Mouse (Mus musculus) hindbrain, embryonic 15.5 days (tissue): ENCODE data around the gene Nav2. TPM values are rescaled to one million over a fixed set of nuclear protein-coding genes. Genes with fewer than 3 reads are reported as not detected.

Experiments
- ATAC-seq: fragments of 200-750 bp; cut with Nextera tagmentation; 2 replicates; pipeline ENCODE4 v1.8.0; 2017; ENCODE audit warnings: low read depth, moderate number of reproducible peaks, moderate TSS enrichment; ENCODE audit not compliant: low FRiP score
- H3K27ac ChIP-seq: fragments of 300-500 bp; sonication (generic); replicated peaks from 2 replicates; pipeline ENCODE4 v1.5.1; 2015; ENCODE audit warnings: mild to moderate bottlenecking, inconsistent platforms
- H3K27me3 ChIP-seq: fragments of 300-500 bp; sonication (generic); 2 replicates; pipeline ENCODE4 v1.6.1; 2015; ENCODE audit warnings: control low read depth, inconsistent platforms
- H3K36me3 ChIP-seq: fragments of 300-500 bp; sonication (generic); 2 replicates; pipeline ENCODE4 v1.6.1; 2015; ENCODE audit warnings: control low read depth, inconsistent platforms
- H3K4me1 ChIP-seq: fragments of 300-500 bp; sonication (generic); replicated peaks from 2 replicates; pipeline ENCODE4 v1.6.1; 2015; ENCODE audit warnings: control low read depth, inconsistent platforms
- H3K4me2 ChIP-seq: fragments of 300-500 bp; sonication (generic); 2 replicates; pipeline ENCODE4 v1.6.1; 2015; ENCODE audit warnings: moderate library complexity, mild to moderate bottlenecking, inconsistent platforms
- H3K4me3 ChIP-seq: fragments of 300-500 bp; sonication (generic); 2 replicates; pipeline ENCODE4 v1.5.1; 2015; ENCODE audit warnings: mild to moderate bottlenecking, inconsistent platforms
- H3K9ac ChIP-seq: fragments of 300-500 bp; sonication (generic); 2 replicates; pipeline ENCODE4 v1.6.1; 2015; ENCODE audit warnings: inconsistent platforms
- H3K9me3 ChIP-seq: fragments of 300-500 bp; sonication (generic); 2 replicates; pipeline ENCODE4 v1.6.1; 2016; ENCODE audit warnings: control low read depth, inconsistent platforms
- WGBS: fragments of 180-500 bp; shearing (Covaris S2); methylation state at CpG from one replicate; pipeline ENCODE4 v1.1.7; 2015; 5-methylcytosine and 5-hydroxymethylcytosine counted together
- polyA plus RNA-seq: library from polyadenylated mRNA; unstranded; fragments of >200 nt; fragmentation: Nextera tagmentation; extraction: Ambion mirVana; gene quantifications from 2 replicates; pipeline ENCODE4 v1.2.1, GENCODE M21; 2015

Nav2 gene
- polyA plus RNA-seq, 1 experiment from 2014 or later: 24.7 TPM

GRCm38 (mm10) chr7:48877786-48878390, 30.6 kb upstream of the Nav2 start:
- Histone ChIP-seq H3K9me3 (no peaks in the 10 kb centered on the region), H3K36me3 (no peaks in the 10 kb centered on the region), H3K4me1 (peaks cover 16% of the 10 kb centered on the region), H3K9ac (no peak overlapping the region), H3K4me3 (no peak overlapping the region), H3K27ac (no peak overlapping the region), H3K4me2 (no peak overlapping the region), H3K27me3 (peaks cover 13% of the 10 kb centered on the region)
- 79% methylated on average over 15 of the region's 15 CpGs for WGBS
- ATAC-seq: no peak

DNA sequence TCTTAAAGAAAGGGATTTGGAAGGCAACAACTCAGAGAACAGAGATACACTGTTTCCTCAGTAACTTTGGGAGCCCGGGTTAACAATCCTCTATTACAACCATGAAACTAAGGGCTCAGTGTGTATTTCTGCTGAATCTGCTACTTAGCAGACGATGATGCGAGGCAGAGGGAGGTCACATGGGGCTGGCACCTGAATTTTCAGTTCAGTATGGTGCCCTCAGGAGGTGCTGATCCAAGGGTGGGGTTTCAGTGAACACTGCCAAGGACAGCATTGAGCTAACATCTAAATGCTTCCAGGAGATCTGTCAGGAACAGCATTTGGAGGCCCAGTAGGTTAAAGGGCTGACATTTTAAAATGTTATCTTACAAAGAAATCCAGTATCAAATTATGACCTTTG, 28.9 kb upstream of the Nav2 start:
- no peak for ATAC-seq
- Histone ChIP-seq H3K9me3 (no peaks in the 10 kb centered on the region), H3K36me3 (no peaks in the 10 kb centered on the region), H3K27ac (no peak overlapping the region), H3K4me1 (peaks cover 16% of the 10 kb centered on the region), H3K9ac (no peak overlapping the region), H3K27me3 (peaks cover 18% of the 10 kb centered on the region), H3K4me2 (peak overlapping the region; percentile 26; the same call in 1 of the 2 replicates), H3K4me3 (peak overlapping the region; percentile 15)
- 46% methylated on average over 3 of the region's 3 CpGs for WGBS

DNA sequence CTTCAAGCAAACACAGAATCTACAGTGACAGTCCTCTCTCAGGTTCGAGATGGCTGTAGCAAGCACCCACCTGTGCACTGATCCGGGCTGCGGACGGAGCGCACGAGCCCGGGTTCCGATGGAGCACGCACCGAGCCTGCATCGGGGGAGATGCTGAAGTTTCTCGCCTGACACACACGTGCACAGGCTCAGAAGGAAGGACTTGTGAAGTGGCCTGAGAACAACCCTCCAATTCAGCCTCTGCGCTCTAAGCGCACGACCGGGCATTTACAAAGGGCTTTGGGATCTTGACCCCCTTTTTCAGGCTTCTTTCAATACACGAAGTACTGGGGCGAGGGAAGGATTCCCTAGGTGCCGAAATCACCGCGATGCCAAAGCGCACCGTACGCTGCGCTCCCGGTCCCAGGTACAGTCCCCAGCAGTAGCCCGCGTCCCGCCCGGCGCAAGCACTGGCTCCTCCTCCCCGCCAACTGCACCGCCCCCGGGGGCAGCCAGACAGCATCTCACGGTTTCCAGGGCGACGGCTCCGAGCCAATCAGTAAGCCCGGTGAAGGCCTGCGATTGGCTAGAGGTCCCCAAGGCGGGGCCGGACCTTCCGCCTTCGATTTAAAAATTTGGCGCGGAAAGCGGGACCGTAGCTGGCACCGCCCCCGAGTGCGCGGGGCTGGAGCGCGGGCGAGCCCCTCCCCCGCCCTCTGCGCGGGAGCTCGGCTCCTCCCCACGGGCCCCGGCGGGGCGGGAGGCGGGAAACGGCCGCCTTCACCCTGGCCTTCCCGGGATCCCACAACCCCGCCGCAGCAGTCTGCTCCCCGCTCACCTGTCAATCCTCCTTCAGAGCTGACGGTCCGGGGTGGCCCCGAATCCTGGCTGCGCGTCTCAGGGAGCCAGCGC, 27.7 kb upstream of the Nav2 start:
- H3K4me2 ChIP-seq: peak overlapping the region; percentile 99
- peak overlapping the region; percentile 59 for H3K4me3 ChIP-seq
- H3K4me1 ChIP-seq: peaks cover 16% of the 10 kb centered on the region
- H3K9me3 ChIP-seq: no peaks in the 10 kb centered on the region
- under 1% methylated on average over 63 of the region's 77 CpGs for WGBS
- ATAC-seq: peak; percentile 98
- no peak overlapping the region for H3K27ac ChIP-seq
- H3K9ac ChIP-seq: peak overlapping the region; percentile 41
- H3K27me3 ChIP-seq: peaks cover 18% of the 10 kb centered on the region
- H3K36me3 ChIP-seq: no peaks in the 10 kb centered on the region

GRCm38 (mm10) chr7:48881486-48881885, 27.0 kb upstream of the Nav2 start, which contains the start of gene E2f8:
Gene E2f8 (minus strand): TSS chr7:48881596.
- under 1% methylated on average over 38 of the region's 41 CpGs for WGBS
- Histone ChIP-seq H3K4me1 (peaks cover 16% of the 10 kb centered on the region), H3K27me3 (peaks cover 18% of the 10 kb centered on the region), H3K9ac (peak within 1 kb of the TSS; percentile 41), H3K4me3 (peak within 1 kb of the TSS; percentile 59), H3K9me3 (no peaks in the 10 kb centered on the region), H3K27ac (no peak within 1 kb of the TSS), H3K36me3 (no peaks in the 10 kb centered on the region), H3K4me2 (peak within 1 kb of the TSS; percentile 99)
- peak; percentile 54 for ATAC-seq

DNA sequence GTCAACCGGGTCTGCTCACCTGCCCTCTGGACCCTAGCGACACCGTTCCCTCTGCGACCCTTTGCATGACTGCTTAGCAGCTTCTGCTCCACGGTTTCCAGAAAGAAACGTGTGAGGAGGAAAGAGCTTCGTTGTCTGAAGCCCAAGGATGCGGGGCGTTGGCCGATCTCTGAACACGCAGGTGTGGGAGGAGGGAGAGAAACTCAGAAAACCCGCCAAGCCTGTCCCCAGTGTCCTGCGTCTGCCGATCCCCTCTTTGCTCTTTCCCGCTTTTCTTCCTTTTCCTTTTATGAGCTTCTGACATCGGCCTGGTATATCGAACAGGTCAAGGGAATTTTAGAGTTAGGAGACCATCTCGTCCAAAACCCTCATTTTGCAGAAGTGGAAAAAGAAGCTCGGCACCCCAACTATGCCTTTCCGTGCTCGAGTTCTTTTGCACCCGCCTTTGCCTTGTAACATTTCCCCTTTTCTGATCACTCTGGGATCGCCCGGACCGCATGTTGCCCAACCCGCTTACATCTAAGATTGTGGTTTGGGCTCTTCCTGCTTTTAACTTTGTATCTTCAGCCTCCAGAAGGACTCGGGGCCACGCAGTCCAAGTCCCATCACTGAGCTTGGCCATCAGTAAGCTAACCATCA, 26.4 kb upstream of the Nav2 start:
- H3K27me3 ChIP-seq: peaks cover 18% of the 10 kb centered on the region
- H3K4me1 ChIP-seq: peaks cover 16% of the 10 kb centered on the region
- ATAC-seq: no peak
- H3K27ac ChIP-seq: no peak overlapping the region
- H3K9me3 ChIP-seq: no peaks in the 10 kb centered on the region
- peak overlapping the region; percentile 99 for H3K4me2 ChIP-seq
- no peak overlapping the region for H3K9ac ChIP-seq
- WGBS: 2% methylated on average over 28 of the region's 28 CpGs
- no peaks in the 10 kb centered on the region for H3K36me3 ChIP-seq
- peak overlapping the region; percentile 59 for H3K4me3 ChIP-seq

GRCm38 (mm10) chr7:48883525-48884265, 24.8 kb upstream of the Nav2 start:
- 89% methylated on average over 4 of the region's 4 CpGs for WGBS
- Histone ChIP-seq H3K4me3 (no peak overlapping the region), H3K9me3 (no peaks in the 10 kb centered on the region), H3K27me3 (peaks cover 18% of the 10 kb centered on the region), H3K27ac (no peak overlapping the region), H3K9ac (no peak overlapping the region), H3K4me2 (no peak overlapping the region), H3K36me3 (no peaks in the 10 kb centered on the region), H3K4me1 (peaks cover 16% of the 10 kb centered on the region)
- no peak for ATAC-seq

DNA sequence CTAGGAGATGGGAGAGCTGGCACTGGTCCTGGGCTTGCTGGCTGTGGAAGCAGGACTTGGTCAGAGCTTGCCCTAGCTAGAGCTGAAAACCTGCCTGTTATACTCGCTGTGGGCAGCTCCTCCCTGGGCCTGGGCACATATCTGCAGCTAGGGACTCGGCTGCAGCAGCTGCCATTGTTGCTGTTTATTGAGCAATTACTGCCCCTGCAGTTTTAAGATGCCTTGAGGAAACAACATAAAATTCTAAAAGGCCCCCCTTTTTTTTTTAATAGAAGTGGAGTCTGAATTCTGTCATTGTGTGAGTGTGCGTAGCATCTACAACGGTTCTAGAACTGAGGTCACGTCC, 24.3 kb upstream of the Nav2 start:
- Histone ChIP-seq H3K4me2 (no peak overlapping the region), H3K4me1 (peaks cover 16% of the 10 kb centered on the region), H3K27ac (no peak overlapping the region), H3K9ac (no peak overlapping the region), H3K27me3 (peaks cover 18% of the 10 kb centered on the region), H3K9me3 (no peaks in the 10 kb centered on the region), H3K36me3 (no peaks in the 10 kb centered on the region), H3K4me3 (no peak overlapping the region)
- 74% methylated on average over 5 of the region's 5 CpGs for WGBS
- ATAC-seq: no peak

DNA sequence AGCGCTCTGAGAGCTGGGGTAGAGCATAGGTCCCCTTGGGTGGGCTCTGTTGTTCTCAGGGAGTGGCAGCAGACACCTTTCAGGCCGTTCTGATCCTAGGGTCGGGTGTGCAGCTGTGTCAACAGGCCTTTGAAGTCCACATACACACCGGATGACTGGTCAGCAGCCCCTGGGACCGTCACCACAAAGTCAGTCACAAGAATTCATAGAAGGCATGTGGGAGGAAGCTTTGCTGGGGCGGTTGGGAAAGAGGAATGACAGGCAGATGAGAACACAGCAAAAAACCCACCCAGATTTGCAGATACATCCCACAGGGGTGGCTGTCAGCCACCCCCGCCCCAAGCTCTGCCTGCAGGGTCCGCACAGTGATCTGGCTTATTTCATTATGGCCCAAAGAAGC, 20.5 kb upstream of the Nav2 start:
- Histone ChIP-seq H3K27ac (no peak overlapping the region), H3K36me3 (no peaks in the 10 kb centered on the region), H3K4me3 (no peak overlapping the region), H3K4me2 (no peak overlapping the region), H3K9ac (no peak overlapping the region), H3K4me1 (peaks cover 10% of the 10 kb centered on the region), H3K27me3 (peaks cover 4% of the 10 kb centered on the region), H3K9me3 (no peaks in the 10 kb centered on the region)
- no peak for ATAC-seq
- WGBS: 49% methylated on average over 8 of the region's 8 CpGs

DNA sequence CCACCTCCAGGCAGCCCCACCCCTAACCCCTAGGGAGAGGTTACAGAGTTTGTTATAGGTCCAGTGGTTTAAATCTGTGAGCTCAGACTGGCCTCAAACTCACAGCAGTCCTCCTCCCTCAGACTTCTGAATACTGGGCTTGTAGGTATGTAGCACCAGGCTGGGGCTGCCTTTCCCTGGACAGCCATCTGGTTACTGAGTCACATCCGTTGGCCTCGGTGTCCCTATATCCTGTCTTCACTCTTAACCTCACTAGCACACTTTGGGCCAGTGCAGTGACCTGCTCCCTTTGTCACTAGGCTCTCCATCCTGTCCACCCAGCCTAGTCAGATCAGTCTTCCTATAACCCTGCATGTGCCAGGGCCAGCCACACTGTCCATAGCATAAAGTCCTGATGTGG, 19.8 kb upstream of the Nav2 start:
- 82% methylated on average over 2 of the region's 2 CpGs for WGBS
- H3K4me1 ChIP-seq: peaks cover 10% of the 10 kb centered on the region
- no peak for ATAC-seq
- H3K27me3 ChIP-seq: no peaks in the 10 kb centered on the region; the same call in 1 of the 2 replicates
- H3K36me3 ChIP-seq: no peaks in the 10 kb centered on the region
- no peak overlapping the region for H3K4me3 ChIP-seq
- H3K4me2 ChIP-seq: no peak overlapping the region
- no peaks in the 10 kb centered on the region for H3K9me3 ChIP-seq
- H3K27ac ChIP-seq: no peak overlapping the region
- H3K9ac ChIP-seq: no peak overlapping the region

- Histone ChIP-seq H3K4me2 (no peak overlapping the region), H3K9ac (no peak overlapping the region), H3K36me3 (no peaks in the 10 kb centered on the region), H3K27ac (no peak overlapping the region), H3K4me1 (peaks cover 10% of the 10 kb centered on the region), H3K9me3 (no peaks in the 10 kb centered on the region), H3K4me3 (no peak overlapping the region), H3K27me3 (no peaks in the 10 kb centered on the region)
- no peak for ATAC-seq
- whole genome bisulfite sequencing: 36% methylated on average over 5 of the region's 5 CpGs
Measured at GRCm38 (mm10) chr7:48891029-48891428, 17.5 kb upstream of the Nav2 start.

DNA sequence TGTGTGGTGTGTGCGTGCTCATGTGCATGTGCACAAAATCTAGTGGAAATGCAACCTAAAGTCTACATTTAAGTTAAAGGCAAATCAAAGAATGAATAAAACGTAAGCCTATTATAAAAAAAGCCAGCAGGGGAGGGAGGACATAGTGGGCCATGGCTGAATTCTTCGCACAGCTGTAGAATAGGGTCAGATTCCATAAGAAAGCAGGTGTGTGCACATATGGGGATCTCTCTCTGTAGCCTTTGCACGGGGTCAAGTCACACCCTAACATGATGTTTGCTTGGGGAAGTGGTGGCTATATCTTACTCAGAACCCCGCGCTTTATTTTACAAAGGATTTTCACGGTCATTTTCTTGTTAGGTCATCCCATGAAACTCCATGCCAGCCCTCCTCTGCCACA, 15.4 kb upstream of the Nav2 start:
- 67% methylated on average over 7 of the region's 7 CpGs for WGBS
- Histone ChIP-seq H3K9me3 (no peaks in the 10 kb centered on the region), H3K27me3 (no peaks in the 10 kb centered on the region), H3K4me3 (no peak overlapping the region), H3K4me2 (no peak overlapping the region), H3K9ac (no peak overlapping the region), H3K36me3 (no peaks in the 10 kb centered on the region), H3K4me1 (peaks cover 23% of the 10 kb centered on the region), H3K27ac (no peak overlapping the region)
- no peak for ATAC-seq
